Mouse (Mus musculus) CD8-positive naive resting alpha-beta T cell, adult 2 months (primary cell): Measurements from ENCODE around the gene Med12l.
"Not testable (repeated sequence)": the region's sequence is repeated elsewhere in the genome, so short reads cannot be mapped to it uniquely, and the experiment has no call there.

Experiments
- DNase-seq, 2 experiments: peaks; one replicate each; pipeline ENCODE4 v3.0.0; 2022; ENCODE audit warnings: low read depth in 2 of 2, low spot score in 2 of 2

The Med12l gene

DNA sequence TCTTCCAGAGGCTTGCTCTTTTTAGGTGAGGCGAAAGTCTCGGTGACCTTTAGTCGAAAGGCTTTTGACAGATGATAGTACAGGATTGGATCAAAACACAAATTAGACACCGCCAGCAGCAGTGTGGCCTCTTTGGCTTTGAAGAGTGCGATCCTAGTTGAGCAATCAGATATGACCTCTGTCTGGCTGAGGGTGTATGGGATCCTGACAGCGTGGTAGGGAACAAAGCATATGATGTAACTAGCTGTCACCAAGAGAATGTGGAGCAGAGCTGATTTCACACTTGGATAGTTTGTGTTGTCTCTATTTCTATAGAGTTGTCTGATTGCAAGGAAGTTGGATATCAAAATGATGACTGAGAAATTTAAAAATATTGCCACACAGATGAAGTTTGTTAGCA lies 91.8 kb downstream of the Med12l start:
- DNase-seq: no peak

DNA sequence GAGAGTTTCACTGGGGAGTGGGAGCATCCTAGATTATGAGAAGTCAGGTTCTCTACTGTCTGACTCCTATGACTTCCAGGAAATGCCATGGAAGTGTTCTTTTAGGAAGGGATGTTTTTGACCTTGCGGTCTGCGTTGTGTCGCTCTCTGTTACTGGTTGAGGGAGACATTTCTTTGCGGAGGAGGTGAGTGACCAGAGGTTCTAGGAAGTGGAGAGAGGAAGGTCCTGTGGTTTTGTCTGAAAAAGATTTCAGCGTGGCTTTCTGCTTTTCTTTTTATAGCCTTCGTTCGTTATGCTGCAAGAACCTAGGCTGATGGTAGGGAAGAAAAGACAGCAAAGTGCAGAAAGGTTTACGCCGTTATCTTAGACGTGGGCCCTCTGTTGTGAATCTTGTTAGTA lies 92.9 kb downstream of the Med12l start:
- DNase-seq: no peak

DNA sequence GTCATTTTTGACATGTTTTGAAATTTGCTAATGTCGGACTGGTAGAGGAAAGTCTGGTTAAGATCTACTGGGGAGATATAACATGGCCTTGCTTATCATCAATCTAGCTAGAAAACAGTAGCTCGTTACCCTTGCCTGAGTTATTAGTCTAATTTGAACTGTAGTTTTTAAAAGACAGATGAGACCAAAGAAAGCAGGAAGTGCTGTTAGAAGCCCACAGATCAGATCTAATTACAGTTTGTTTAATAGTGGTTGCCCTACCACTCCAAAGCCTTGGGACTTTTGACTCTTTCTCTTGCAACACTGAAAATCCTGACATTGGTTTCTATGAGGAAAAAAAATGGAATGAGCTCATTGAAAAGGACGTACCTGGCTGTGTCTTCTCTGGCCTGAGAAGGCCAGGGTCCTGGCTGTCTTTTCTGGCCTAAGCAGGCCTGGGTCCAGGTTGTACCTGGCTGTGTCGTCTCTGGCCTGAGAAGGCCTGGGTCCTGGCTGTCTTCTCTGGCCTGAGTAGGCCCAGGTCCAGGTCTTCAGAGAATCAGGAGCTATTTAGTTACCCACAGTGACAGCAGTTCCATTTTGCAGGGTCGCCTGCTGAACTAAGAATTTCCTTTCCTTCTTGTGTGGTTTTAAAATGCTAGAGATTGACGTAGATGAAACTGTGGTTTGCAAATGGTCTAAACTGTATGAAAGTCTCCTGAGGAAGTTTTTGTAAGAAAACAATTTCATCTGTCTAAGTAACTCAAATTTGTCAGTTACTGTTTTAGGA lies 95.8 kb downstream of the Med12l start, which contains the start of gene Gpr171:
Gene Gpr171 (minus strand): TSS at position 604 of the 769 bp plus-strand sequence.
- DNase-seq: peak; percentile 40 to 56

DNA sequence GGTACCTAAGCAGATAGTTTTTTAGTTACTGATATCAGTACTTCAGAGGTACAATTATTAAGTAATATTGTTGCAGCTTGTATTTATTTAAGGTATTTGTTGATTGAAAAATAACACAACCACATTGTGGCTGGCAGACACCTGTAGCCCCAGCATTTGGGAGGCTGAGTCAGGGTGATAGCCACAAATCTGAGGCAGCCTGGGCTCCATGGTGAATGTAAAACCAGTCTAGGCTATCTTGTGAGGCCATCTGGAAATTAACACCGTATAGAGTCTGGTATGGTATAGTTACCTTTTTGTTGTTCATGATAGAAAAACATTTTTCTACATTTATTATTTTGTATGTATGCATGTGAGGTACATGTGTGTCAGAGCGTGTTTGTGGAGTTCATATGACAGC lies 96.5 kb downstream of the Med12l start:
- no peak for DNase-seq

GRCm38 (mm10) chr3:59104462-59104861 lies 98.8 kb downstream of the Med12l start:
- no peak for DNase-seq

GRCm38 (mm10) chr3:59107439-59107838 lies 101.8 kb downstream of the Med12l start:
- DNase-seq: no peak

DNA sequence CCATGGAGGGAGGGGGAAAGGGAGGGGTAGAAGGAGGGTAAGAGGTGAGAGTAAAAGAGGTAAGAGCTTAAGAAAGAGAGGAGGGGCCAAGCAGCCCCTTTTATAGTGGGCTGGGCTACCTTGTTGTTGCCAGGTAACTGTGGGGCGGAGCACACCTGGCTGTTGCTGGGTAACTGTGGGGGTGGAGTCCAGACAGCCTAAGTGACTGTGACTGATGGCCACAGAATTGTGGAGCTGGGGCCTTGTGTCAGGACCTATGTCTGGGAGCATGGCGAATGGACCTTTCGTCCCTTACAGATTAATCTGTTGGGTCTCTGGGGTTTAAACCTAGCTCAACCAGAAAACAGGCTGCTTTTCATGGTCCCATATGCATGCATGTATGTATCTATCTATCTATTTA lies 104.2 kb downstream of the Med12l start:
- not testable (repeated sequence) for DNase-seq

GRCm38 (mm10) chr3:59111944-59112343 lies 106.3 kb downstream of the Med12l start:
- DNase-seq: no peak

DNA sequence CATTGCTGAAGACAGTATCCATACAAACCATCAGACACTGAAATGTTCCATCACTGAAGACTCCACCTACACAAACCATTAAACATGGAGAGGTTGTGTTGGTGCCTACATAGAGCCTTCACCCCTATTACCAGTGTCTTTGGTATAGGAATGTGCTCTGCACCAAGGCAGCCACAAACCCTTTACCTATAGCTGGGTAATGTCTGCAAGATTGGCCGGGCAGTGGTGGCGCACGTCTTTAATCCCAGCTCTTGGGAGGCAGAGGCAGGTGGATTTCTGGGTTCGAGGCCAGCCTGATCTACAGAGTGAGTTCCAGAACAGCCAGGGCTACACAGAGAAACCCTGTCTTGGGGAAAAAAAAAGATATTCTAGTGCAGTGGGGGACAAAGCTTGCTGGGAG lies 107.7 kb downstream of the Med12l start:
- not testable (repeated sequence) for DNase-seq

- no peak for DNase-seq
Measured at GRCm38 (mm10) chr3:59113973-59114517, 108.4 kb downstream of the Med12l start.

DNA sequence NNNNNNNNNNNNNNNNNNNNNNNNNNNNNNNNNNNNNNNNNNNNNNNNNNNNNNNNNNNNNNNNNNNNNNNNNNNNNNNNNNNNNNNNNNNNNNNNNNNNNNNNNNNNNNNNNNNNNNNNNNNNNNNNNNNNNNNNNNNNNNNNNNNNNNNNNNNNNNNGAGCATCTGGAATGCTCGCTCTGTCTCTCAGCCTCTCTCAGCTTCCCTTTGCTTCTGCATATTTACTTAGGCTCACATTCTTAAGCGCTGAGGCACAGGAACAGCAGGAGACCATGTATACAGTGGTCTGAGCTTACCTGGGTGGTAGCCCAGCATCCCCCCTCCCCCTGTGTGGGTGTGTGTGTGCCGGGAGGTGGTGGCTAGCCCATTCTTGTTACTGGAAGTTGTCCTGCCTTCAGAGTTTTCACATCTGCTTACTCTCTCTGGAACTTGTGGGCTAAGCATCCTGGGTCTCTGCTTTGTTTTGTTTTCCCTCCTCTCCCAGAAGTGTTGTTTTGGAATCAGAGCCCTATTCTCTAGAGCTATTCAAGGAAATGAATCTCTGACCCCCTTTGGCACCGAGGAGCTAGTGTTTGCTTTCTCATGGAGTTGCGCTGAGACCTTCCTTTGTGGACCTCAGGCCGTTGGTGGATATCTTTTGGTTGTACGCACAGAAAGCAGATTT lies 115.6 kb downstream of the Med12l start:
- DNase-seq: no peak

DNA sequence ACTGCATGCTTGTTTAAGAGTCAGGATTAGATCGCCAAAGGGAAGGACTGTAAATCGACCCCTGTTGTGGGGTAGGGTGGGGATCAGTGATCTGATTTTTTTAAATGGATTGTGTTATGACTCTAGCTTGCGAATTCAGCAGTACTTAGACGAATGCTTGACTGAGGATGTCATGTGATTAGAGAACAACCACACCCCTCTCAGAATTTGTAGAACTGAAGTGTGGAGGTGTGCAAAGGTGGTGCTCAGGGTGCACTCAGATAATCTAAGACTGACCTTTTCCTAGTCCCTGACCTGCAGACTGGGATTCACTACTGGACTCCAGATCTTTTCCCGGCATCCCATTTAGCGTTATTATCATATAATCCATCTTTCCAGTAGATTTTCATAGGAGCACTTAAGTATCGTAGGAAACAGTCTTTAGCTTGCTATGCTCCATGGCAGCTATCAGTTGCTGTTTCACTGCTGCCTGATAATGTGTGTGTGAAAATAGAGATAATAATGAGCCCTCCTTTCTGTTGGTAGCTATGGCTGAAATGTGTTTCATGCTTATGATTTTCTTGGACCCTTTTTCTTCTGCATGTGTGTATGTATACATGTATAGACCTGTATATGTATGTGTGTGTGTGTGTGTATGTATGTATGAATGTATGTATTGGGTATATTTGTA lies 116.3 kb downstream of the Med12l start:
- no peak for DNase-seq

DNA sequence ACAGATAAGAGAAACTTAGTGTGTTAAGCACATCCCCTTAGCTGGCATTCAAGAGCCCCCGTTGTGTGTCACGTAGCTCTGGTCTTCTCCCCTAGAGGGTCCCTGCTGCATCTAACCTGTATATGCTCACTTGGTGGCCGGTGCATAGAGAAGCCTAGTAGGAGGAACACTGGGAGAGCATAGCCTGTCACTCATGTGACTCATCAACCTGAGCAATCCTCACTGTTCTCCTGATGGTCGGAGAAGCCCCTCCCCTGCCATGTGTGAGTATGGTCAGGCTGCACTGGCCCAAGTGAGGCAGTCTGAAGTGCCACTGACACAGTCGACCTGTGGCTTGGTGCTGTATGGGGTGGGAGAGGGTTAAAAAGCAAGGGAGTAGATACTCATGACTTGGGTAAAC lies 119.4 kb downstream of the Med12l start:
- no peak for DNase-seq

DNA sequence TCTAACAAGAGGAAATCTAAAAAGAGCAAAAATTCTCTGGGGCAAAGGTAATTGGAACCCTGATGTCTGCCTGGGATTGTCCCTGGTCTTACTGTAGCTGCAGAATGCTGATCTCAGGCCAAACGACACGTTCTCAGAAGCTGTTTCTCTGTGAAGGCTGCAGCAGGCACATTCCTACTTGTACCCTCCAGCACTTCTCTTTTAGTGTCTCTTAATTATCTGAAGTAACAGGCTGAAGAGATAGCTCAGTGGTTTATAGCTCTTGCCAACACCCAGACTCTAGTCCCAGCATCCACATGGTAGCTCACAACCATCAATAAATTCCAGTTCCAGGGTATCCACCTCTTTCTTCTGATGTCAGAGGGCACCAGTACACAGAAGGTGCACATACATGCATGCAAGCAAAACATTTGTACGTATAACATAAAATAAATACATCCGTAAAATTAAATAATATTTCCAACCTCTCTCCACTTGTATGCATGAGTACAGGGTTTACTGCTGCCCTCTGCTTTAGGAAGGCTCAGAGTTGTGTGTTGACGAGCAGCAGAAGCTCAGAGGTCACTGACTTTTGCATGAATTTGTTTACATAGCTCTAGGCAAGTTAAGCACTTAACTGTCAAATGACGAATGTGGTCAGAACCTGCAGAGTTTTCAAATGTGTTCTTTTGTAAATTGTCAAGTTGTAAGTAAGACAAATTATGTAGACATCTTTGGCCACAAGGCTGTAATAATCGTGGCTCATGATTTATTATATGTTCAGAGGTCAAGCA lies 120.3 kb downstream of the Med12l start:
- no peak for DNase-seq

DNA sequence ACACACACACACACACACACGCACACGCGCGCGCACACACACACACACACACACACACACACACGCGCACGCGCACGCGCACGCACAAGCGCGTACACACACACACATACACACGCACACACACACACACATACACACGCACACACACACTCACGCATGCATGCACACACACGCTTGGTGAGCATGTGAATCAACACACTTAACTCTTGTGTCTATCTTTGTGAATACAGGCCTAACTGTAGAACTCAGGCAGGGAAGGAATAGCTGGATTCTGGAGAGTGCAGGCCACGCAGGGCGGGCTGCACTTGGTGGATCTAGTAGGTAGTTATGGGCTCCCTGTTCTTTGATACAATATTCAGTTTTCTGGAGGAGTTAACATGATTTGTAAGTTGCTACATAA lies 123.1 kb downstream of the Med12l start:
- no peak for DNase-seq

GRCm38 (mm10) chr3:59129547-59129946 lies 123.9 kb downstream of the Med12l start:
- no peak for DNase-seq

DNA sequence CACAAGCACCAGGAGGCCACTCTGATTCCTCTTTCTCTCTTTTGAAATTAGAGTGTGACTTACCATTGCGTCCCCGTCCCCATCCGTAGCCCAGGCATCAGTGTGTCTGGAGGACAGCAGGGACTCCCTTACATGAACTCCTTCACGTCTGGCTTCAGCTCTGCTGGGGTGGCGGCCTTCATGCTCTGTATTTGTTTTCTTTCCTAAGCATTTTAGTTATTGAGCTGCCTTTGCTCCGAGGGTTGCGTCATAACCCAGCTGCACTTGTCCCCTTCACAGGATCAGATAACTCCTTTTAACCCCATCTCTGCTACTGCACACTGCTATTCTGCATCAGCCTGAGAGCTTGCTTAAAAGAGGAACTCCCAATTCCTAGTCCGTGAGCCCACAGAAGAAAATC lies 124.8 kb downstream of the Med12l start:
- DNase-seq: peak; percentile 12 to 18

GRCm38 (mm10) chr3:59131081-59131480 lies 125.5 kb downstream of the Med12l start:
- no peak for DNase-seq

DNA sequence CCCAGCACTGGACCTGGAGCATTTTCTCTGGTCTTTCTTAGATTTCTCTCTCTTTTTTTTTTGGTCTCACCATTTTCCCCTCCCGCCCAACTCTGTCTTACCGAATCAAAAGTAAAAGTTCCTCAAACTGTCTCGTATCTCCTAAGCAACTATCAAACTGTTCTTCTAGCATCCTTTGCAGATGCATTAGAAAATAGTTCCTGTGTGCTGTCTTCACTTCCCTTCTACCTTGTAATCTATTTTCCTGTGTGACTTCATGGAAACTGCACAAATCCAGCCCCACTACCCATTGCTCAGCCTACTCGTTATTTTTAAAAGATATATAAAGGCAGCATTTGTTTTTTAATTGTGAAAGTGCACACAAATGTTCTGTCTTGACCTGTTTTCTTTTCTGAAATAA lies 126.3 kb downstream of the Med12l start:
- no peak for DNase-seq

DNA sequence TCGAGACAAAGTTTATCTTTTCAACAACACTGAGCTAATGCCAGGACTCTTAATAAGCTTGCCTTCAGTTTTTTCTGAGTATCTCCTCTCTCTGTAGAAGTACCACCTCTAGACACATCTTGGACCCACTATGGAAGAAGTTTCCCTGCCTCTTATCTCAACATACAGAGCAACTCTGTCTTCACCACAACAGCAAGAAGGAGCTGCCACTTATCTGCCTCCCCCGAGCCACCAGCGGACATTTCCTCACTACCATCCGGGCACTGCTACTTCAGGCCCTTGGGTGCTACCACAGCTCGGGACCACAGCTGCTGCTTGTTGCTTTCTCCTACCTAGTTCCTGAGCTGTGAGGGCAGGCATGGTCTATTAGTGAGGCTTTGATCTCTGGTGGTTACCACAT lies 127.6 kb downstream of the Med12l start:
- no peak for DNase-seq
